Mouse (Mus musculus) heart, postnatal 0 days (tissue): ENCODE data around the gene Atg4a-ps. TPM values are rescaled to one million over a fixed set of nuclear protein-coding genes. Genes with fewer than 3 reads are reported as not detected.

Experiments used
- ATAC-seq: fragments of 200-750 bp; cut with Nextera tagmentation; 2 replicates; pipeline ENCODE4 v1.8.0; 2017; ENCODE audit warnings: low read depth, moderate number of reproducible peaks, moderate library complexity; ENCODE audit not compliant: insufficient read depth
- DNase-seq: peaks from one replicate; pipeline ENCODE4 v3.0.0-alpha.2; 2016; ENCODE audit warnings: low spot score
- H3K27ac ChIP-seq: fragments of 300-500 bp; sonication (generic); 2 replicates; pipeline ENCODE4 v1.5.1; 2014; ENCODE audit warnings: low read depth, mild to moderate bottlenecking
- H3K27me3 ChIP-seq: fragments of 300-500 bp; sonication (generic); 2 replicates; pipeline ENCODE4 v1.6.1; 2014; ENCODE audit warnings: low read length, mixed read lengths; ENCODE audit not compliant: control insufficient read depth, insufficient read depth
- H3K36me3 ChIP-seq: fragments of 300-500 bp; sonication (generic); replicated peaks from 2 replicates; pipeline ENCODE4 v1.6.1; 2014; ENCODE audit warnings: low read length, mixed read lengths; ENCODE audit not compliant: control insufficient read depth, insufficient read depth
- H3K4me1 ChIP-seq: fragments of 300-500 bp; sonication (generic); 2 replicates; pipeline ENCODE4 v1.6.1; 2014; ENCODE audit warnings: antibody characterized with exemption; ENCODE audit not compliant: control insufficient read depth, insufficient read depth
- H3K4me2 ChIP-seq: fragments of 300-500 bp; sonication (generic); 2 replicates; pipeline ENCODE4 v1.6.1; 2014; ENCODE audit warnings: low read depth, mild to moderate bottlenecking, low read length, moderate library complexity
- H3K4me3 ChIP-seq: fragments of 300-500 bp; sonication (generic); 2 replicates; pipeline ENCODE4 v1.5.1; 2014; ENCODE audit warnings: low read depth, low read length
- H3K9ac ChIP-seq: fragments of 300-500 bp; sonication (generic); replicated peaks from 2 replicates; pipeline ENCODE4 v1.6.1; 2014; ENCODE audit warnings: low read depth, low read length, mixed read lengths
- H3K9me3 ChIP-seq: fragments of 300-500 bp; sonication (generic); replicated peaks from 2 replicates; pipeline ENCODE4 v1.6.1; 2016; ENCODE audit warnings: low read length; ENCODE audit not compliant: control insufficient read depth
- CTCF ChIP-seq: IDR thresholded peaks from 2 replicates; pipeline ENCODE4 v1.5.1; 2016; ENCODE audit warnings: antibody characterized with exemption, control low read depth, low read depth
- EP300 ChIP-seq: IDR thresholded peaks from 2 replicates; pipeline ENCODE4 v1.6.1; 2016; ENCODE audit warnings: antibody characterized with exemption, low read depth
- WGBS: fragments of 180-500 bp; shearing (Covaris S2); extraction: QIAGEN DNeasy Blood & Tissue Kit; methylation state at CpG from one replicate; pipeline ENCODE4 v1.1.7; 2014; 5-methylcytosine and 5-hydroxymethylcytosine counted together
- polyA plus RNA-seq: library from polyadenylated mRNA; unstranded; fragments of >200 nt; fragmentation: Nextera tagmentation; extraction: Ambion mirVana; gene quantifications from 2 replicates; pipeline ENCODE4 v1.2.1, GENCODE M21; 2015
- total RNA-seq: library from RNA; depleted of rRNA; stranded (reverse); fragments of >200 nt; gene quantifications from 2 replicates; pipeline ENCODE4 v1.2.3, GENCODE M21; 2014; ENCODE audit warnings: low replicate concordance

Gene Atg4a-ps
- total and polyA plus RNA-seq, 2 experiments from 2014 or later = 0.10 TPM; not detected in 1

DNA sequence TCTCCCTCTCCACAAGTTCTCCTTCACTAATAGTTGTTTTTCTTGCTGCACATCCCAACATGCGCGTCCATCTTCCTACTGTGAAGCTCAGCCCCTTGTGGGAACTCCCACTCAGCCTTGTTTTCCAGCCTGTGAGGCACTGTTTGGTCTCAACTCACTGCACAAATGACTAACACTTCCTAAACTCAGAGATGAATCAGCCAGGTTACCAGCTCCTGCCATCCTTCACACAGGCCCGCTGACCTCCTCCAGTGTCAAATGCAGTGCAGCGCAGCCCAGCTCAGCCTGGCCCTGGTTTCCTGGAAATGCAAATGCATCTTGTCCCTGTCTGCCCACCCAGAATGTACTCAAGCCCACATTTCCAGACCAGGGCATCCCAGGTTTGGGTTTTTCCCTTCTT, 36.6 kb upstream of the Atg4a-ps start:
- TF ChIP-seq EP300 (no peak), CTCF (no peak)
- ATAC-seq (no peak), DNase-seq (no peak)
- Histone ChIP-seq H3K4me3 (no peak overlapping the region), H3K9ac (no peak overlapping the region), H3K9me3 (no peaks in the 10 kb centered on the region), H3K27ac (no peak overlapping the region), H3K4me2 (no peak overlapping the region), H3K27me3 (0 out of 2 replicates have a peak, but pooled peaks cover 8% of the 10 kb centered on the region), H3K4me1 (no peaks in the 10 kb centered on the region), H3K36me3 (no peaks in the 10 kb centered on the region)
- WGBS = 59% methylated on average over 4 of the region's 4 CpGs

GRCm38 (mm10) chr3:103678811-103679210, 32.9 kb upstream of the Atg4a-ps start:
- ATAC-seq (no peak), DNase-seq (no peak)
- Histone ChIP-seq H3K4me3 (no peak overlapping the region), H3K9ac (no peak overlapping the region), H3K4me2 (no peak overlapping the region), H3K9me3 (no peaks in the 10 kb centered on the region), H3K36me3 (no peaks in the 10 kb centered on the region), H3K27me3 (0 out of 2 replicates have a peak, but pooled peaks cover 8% of the 10 kb centered on the region), H3K4me1 (no peaks in the 10 kb centered on the region), H3K27ac (no peak overlapping the region)
- WGBS = 49% methylated on average over 6 of the region's 6 CpGs
- no peak for TF ChIP-seq CTCF
- no peak for TF ChIP-seq EP300

DNA sequence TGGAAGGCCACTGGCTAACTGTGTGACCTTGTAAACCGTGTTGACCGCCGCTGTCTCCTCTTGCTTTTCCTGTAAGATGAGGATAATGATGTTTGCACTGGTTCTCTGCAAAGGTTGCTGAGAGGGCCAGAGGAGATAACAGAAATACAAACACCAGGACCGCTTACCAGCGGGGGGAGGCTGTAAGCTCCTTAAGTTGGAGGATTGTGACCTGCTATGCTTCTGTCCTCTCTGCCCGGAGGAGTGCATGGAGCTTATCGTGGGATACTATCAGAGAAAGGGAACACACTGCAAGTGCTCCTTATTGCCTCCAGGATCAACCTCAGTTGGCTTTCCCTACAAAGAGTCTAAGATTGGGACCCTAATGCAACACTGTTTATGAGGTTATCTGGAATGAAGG, 26.8 kb upstream of the Atg4a-ps start:
- no peaks in the 10 kb centered on the region for H3K27me3 ChIP-seq
- WGBS = 11% methylated on average over 7 of the region's 7 CpGs
- ATAC-seq (no peak), DNase-seq (no peak)
- no peak for TF ChIP-seq EP300
- no peak for TF ChIP-seq CTCF
- H3K27ac ChIP-seq = no peak overlapping the region
- no peaks in the 10 kb centered on the region for H3K9me3 ChIP-seq
- no peaks in the 10 kb centered on the region for H3K4me1 ChIP-seq
- H3K36me3 ChIP-seq = no peaks in the 10 kb centered on the region
- H3K4me3 ChIP-seq = no peak overlapping the region
- no peak overlapping the region for H3K4me2 ChIP-seq
- H3K9ac ChIP-seq = no peak overlapping the region

GRCm38 (mm10) chr3:103672113-103672512, 26.2 kb upstream of the Atg4a-ps start:
- Histone ChIP-seq H3K36me3 (no peaks in the 10 kb centered on the region), H3K27me3 (no peaks in the 10 kb centered on the region), H3K27ac (no peak overlapping the region), H3K9ac (no peak overlapping the region), H3K4me2 (no peak overlapping the region), H3K9me3 (no peaks in the 10 kb centered on the region), H3K4me3 (no peak overlapping the region), H3K4me1 (no peaks in the 10 kb centered on the region)
- DNase-seq (no peak), ATAC-seq (no peak)
- 74% methylated on average over 4 of the region's 4 CpGs for WGBS
- no peak for TF ChIP-seq EP300
- no peak for TF ChIP-seq CTCF

DNA sequence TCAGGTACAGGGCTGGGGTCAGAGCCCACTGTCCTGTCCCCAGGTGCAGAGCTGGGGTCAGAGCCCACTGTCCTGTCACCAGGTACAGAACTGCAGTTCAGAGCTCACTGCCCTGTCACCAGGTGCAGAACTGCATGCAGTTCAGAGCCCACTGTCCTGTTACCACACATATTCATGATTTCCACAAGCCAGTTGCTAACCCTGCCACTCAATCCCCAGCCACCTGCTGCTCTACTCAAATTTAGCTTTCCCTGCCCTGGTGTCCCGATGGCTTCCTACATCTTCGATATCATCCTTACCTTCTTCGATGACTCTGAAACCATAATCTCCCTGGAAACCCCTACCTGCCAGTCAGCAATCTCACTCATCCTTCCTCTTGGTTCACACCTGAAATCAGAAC, 17.5 kb upstream of the Atg4a-ps start:
- WGBS = 85% methylated on average over 3 of the region's 3 CpGs
- Histone ChIP-seq H3K4me2 (no peak overlapping the region), H3K4me1 (0 out of 2 replicates have a peak, but pooled peaks cover 3% of the 10 kb centered on the region), H3K27ac (no peak overlapping the region), H3K36me3 (no peaks in the 10 kb centered on the region), H3K4me3 (no peak overlapping the region), H3K9me3 (no peaks in the 10 kb centered on the region), H3K27me3 (no peaks in the 10 kb centered on the region), H3K9ac (no peak overlapping the region)
- TF ChIP-seq EP300 (no peak), CTCF (no peak)
- ATAC-seq = no peak
- no peak for DNase-seq

- H3K9ac ChIP-seq = no peak overlapping the region
- ATAC-seq (no peak), DNase-seq (no peak)
- no peak overlapping the region for H3K4me2 ChIP-seq
- 76% methylated on average over 8 of the region's 8 CpGs for WGBS
- H3K4me1 ChIP-seq = 0 out of 2 replicates have a peak, but pooled peaks cover 3% of the 10 kb centered on the region
- no peaks in the 10 kb centered on the region for H3K27me3 ChIP-seq
- TF ChIP-seq EP300 (no peak), CTCF (no peak)
- H3K4me3 ChIP-seq = no peak overlapping the region
- no peak overlapping the region for H3K27ac ChIP-seq
- H3K36me3 ChIP-seq = no peaks in the 10 kb centered on the region
- H3K9me3 ChIP-seq = no peaks in the 10 kb centered on the region
Observed at GRCm38 (mm10) chr3:103661714-103662113, 15.8 kb upstream of the Atg4a-ps start.
